Mouse (Mus musculus): ENCODE data around the gene Hnrnpab. TPM values are rescaled to one million over a fixed set of nuclear protein-coding genes. Genes with fewer than 3 reads are reported as not detected.

Gene Hnrnpab
- total and polyA plus RNA-seq, 3 experiments: 893 to 2,181 (median 1,100) TPM

GRCm38 (mm10) chr11:51650261-51650660 lies 43.6 kb upstream of the Hnrnpab start:
- Histone ChIP-seq H3K27ac (ENCODE audit: insufficient read depth, low read depth) (peak overlapping the region; percentile 12; the same call in 1 of the 2 replicates), H3K79me2 (replicated peaks; ENCODE audit: control insufficient read depth, extremely low read depth, insufficient read depth, poor library complexity, severe bottlenecking) (peaks cover 6% of the 10 kb centered on the region; the same call in 1 of the 2 replicates), H3K9me3 (replicated peaks; ENCODE audit: low read length) (peaks cover 8% of the 10 kb centered on the region), H3K27me3 (replicated peaks) (no peaks in the 10 kb centered on the region), H3K9ac (ENCODE audit: insufficient read depth, low read depth) (peak overlapping the region; percentile 61), H3K4me1 (ENCODE audit: control insufficient read depth in 1 of 2, insufficient read depth in 2 of 2) (peaks cover 31 to 48% of the 10 kb centered on the region in 2 experiments), H3K4me3 (replicated peaks in 1 of 3; ENCODE audit: low read depth in 2 of 3, low read length in 2 of 3, poor library complexity in 1 of 3) (peak overlapping the region; percentile 80 to 99 (median 80)), H3K36me3 (replicated peaks in 1 of 2; ENCODE audit: control insufficient read depth in 1 of 2, insufficient read depth in 1 of 2, low read length in 1 of 2) (peaks cover 4 to 31% of the 10 kb centered on the region in 2 experiments), H3K4me2 (ENCODE audit: insufficient read depth, low read depth, poor library complexity, severe bottlenecking) (peak overlapping the region; percentile 41)
- dilution Hi-C loops (cut with MboI; ENCODE audit: extremely low pct_ligation_motif_present, extremely low pct_unique_long_range_greater_than_20kb, low sequenced_read_pairs): no loop called here
- in situ Hi-C loops (cut with MboI; ENCODE audit: low pct_ligation_motif_present, low pct_unique_long_range_greater_than_20kb, low sequenced_read_pairs): no loop called here
- DNase-seq (ENCODE audit: extremely low read depth): no peak
- TF ChIP-seq CHD1 (IDR thresholded peaks at IDR 0.05; ENCODE audit: low read depth, low read length): no peak
- no peak for TF ChIP-seq SMC3 (IDR thresholded peaks at IDR 0.05; ENCODE audit: low read depth, low read length)
- no peak for TF ChIP-seq ETS1 (conservative IDR thresholded peaks at IDR 0.05; ENCODE audit: low read depth, low read length)
- TF ChIP-seq TCF12 (IDR thresholded peaks at IDR 0.05; ENCODE audit: low read depth, low read length): no peak
- TF ChIP-seq HCFC1 (IDR thresholded peaks at IDR 0.05; ENCODE audit: low read depth, low read length): no peak
- TF ChIP-seq SIN3A (IDR thresholded peaks at IDR 0.05; ENCODE audit: low read length): peak; percentile 1; the same call in 1 of the 2 replicates
- no peak for TF ChIP-seq ZNF384 (IDR thresholded peaks at IDR 0.05; ENCODE audit: low read depth, low read length)
- TF ChIP-seq CTCF (conservative IDR thresholded peaks at IDR 0.05 in 1 of 2, IDR thresholded peaks at IDR 0.05 in 1 of 2; ENCODE audit: low read depth in 2 of 2, low read length in 2 of 2): no peak

- Histone ChIP-seq H3K79me2 (replicated peaks; ENCODE audit: control insufficient read depth, extremely low read depth, insufficient read depth, poor library complexity, severe bottlenecking) (peaks cover 6% of the 10 kb centered on the region; the same call in 1 of the 2 replicates), H3K4me3 (replicated peaks in 1 of 3; ENCODE audit: low read depth in 2 of 3, low read length in 2 of 3, poor library complexity in 1 of 3) (peak overlapping the region; percentile 80 to 99 (median 80)), H3K27me3 (replicated peaks) (no peaks in the 10 kb centered on the region), H3K36me3 (replicated peaks in 1 of 2; ENCODE audit: control insufficient read depth in 1 of 2, insufficient read depth in 1 of 2, low read length in 1 of 2) (peaks cover 8 to 31% of the 10 kb centered on the region in 2 experiments), H3K27ac (ENCODE audit: insufficient read depth, low read depth) (no peak overlapping the region), H3K9ac (ENCODE audit: insufficient read depth, low read depth) (peak overlapping the region; percentile 61), H3K4me1 (ENCODE audit: control insufficient read depth in 1 of 2, insufficient read depth in 2 of 2) (peaks cover 35 to 52% of the 10 kb centered on the region in 2 experiments), H3K4me2 (ENCODE audit: insufficient read depth, low read depth, poor library complexity, severe bottlenecking) (peak overlapping the region; percentile 41), H3K9me3 (replicated peaks; ENCODE audit: low read length) (peaks cover 8% of the 10 kb centered on the region)
- in situ Hi-C loops (cut with MboI; ENCODE audit: low pct_ligation_motif_present, low pct_unique_long_range_greater_than_20kb, low sequenced_read_pairs): no loop called here
- no peak for DNase-seq (ENCODE audit: extremely low read depth)
- TF ChIP-seq ZMIZ1 (IDR thresholded peaks at IDR 0.05; ENCODE audit: low read depth, low read length): no peak
- no peak for TF ChIP-seq JUND (conservative IDR thresholded peaks at IDR 0.05; ENCODE audit: low read depth, low read length)
- peak; percentile 69; the same call in 1 of the 2 replicates for TF ChIP-seq SIN3A (IDR thresholded peaks at IDR 0.05; ENCODE audit: low read length)
- no peak for TF ChIP-seq NRF1 (IDR thresholded peaks at IDR 0.05; ENCODE audit: low read depth, low read length)
- TF ChIP-seq CTCF (conservative IDR thresholded peaks at IDR 0.05 in 1 of 2, IDR thresholded peaks at IDR 0.05 in 1 of 2; ENCODE audit: low read depth in 2 of 2, low read length in 2 of 2): no peak
- dilution Hi-C loops (cut with MboI; ENCODE audit: extremely low pct_ligation_motif_present, extremely low pct_unique_long_range_greater_than_20kb, low sequenced_read_pairs): no loop called here
Observed at GRCm38 (mm10) chr11:51649889-51650199, 43.2 kb upstream of the Hnrnpab start.

GRCm38 (mm10) chr11:51649111-51649888 lies 42.7 kb upstream of the Hnrnpab start:
- dilution Hi-C loops (cut with MboI; ENCODE audit: extremely low pct_ligation_motif_present, extremely low pct_unique_long_range_greater_than_20kb, low sequenced_read_pairs): no loop called here
- Histone ChIP-seq H3K9me3 (replicated peaks; ENCODE audit: low read length) (peaks cover 8% of the 10 kb centered on the region), H3K27me3 (replicated peaks) (no peaks in the 10 kb centered on the region), H3K36me3 (replicated peaks in 1 of 2; ENCODE audit: control insufficient read depth in 1 of 2, insufficient read depth in 1 of 2, low read length in 1 of 2) (peaks cover 5 to 26% of the 10 kb centered on the region in 2 experiments), H3K4me2 (ENCODE audit: insufficient read depth, low read depth, poor library complexity, severe bottlenecking) (peak overlapping the region; percentile 41), H3K4me3 (replicated peaks in 1 of 3; ENCODE audit: low read depth in 2 of 3, low read length in 2 of 3, poor library complexity in 1 of 3) (peak overlapping the region; percentile 80 to 99 (median 80)), H3K9ac (ENCODE audit: insufficient read depth, low read depth) (peak overlapping the region; percentile 61), H3K27ac (ENCODE audit: insufficient read depth, low read depth) (no peak overlapping the region), H3K4me1 (ENCODE audit: control insufficient read depth in 1 of 2, insufficient read depth in 2 of 2) (peaks cover 40 to 57% of the 10 kb centered on the region in 2 experiments), H3K79me2 (replicated peaks; ENCODE audit: control insufficient read depth, extremely low read depth, insufficient read depth, poor library complexity, severe bottlenecking) (peaks cover 6% of the 10 kb centered on the region; the same call in 1 of the 2 replicates)
- in situ Hi-C loops (cut with MboI; ENCODE audit: low pct_ligation_motif_present, low pct_unique_long_range_greater_than_20kb, low sequenced_read_pairs): no loop called here
- no peak for TF ChIP-seq E2F4 (IDR thresholded peaks at IDR 0.05; ENCODE audit: insufficient replicate concordance, low read depth, low read length)
- TF ChIP-seq IRF4 (IDR thresholded peaks at IDR 0.05; ENCODE audit: low read depth, low read length): no peak
- no peak for TF ChIP-seq RCOR1 (conservative IDR thresholded peaks at IDR 0.05; ENCODE audit: low read depth, low read length)
- no peak for TF ChIP-seq CHD1 (IDR thresholded peaks at IDR 0.05; ENCODE audit: low read depth, low read length)
- TF ChIP-seq MAX (IDR thresholded peaks at IDR 0.05; ENCODE audit: low read length): peak; percentile 30; the same call in 1 of the 2 replicates
- no peak for DNase-seq (ENCODE audit: extremely low read depth)
